Mouse (Mus musculus) forebrain, embryonic 10.5 days (tissue): Measurements from ENCODE around the gene Gstm1. TPM values are rescaled to one million over a fixed set of nuclear protein-coding genes. Genes with fewer than 3 reads are reported as not detected.

Experiments used
- DNase-seq: peaks from one replicate; pipeline ENCODE4 v3.0.0-alpha.2; 2017; ENCODE audit warnings: low spot score; ENCODE audit errors: extremely low spot score
- H3K27ac ChIP-seq: fragments of 300-500 bp; sonication (generic); 2 replicates; pipeline ENCODE4 v1.5.1; 2016; ENCODE audit warnings: mild to moderate bottlenecking
- H3K27me3 ChIP-seq: fragments of 300-500 bp; sonication (generic); 2 replicates; pipeline ENCODE4 v1.6.1; 2016; ENCODE audit warnings: mild to moderate bottlenecking; ENCODE audit not compliant: poor library complexity, severe bottlenecking
- H3K36me3 ChIP-seq: fragments of 300-500 bp; sonication (generic); replicated peaks from 2 replicates; pipeline ENCODE4 v1.6.1; 2016; ENCODE audit warnings: mild to moderate bottlenecking, moderate library complexity
- H3K4me1 ChIP-seq: fragments of 300-500 bp; sonication (generic); 2 replicates; pipeline ENCODE4 v1.6.1; 2016
- H3K4me3 ChIP-seq: fragments of 300-500 bp; sonication (generic); 2 replicates; pipeline ENCODE4 v1.5.1; 2016; ENCODE audit warnings: mild to moderate bottlenecking, moderate library complexity
- H3K9me3 ChIP-seq: fragments of 300-500 bp; sonication (generic); 2 replicates; pipeline ENCODE4 v1.6.1; 2016; ENCODE audit warnings: mild to moderate bottlenecking, moderate library complexity
- WGBS: fragments of 180-500 bp; shearing (Covaris S2); methylation state at CpG from one replicate; pipeline ENCODE4 v1.1.7; 2016; 5-methylcytosine and 5-hydroxymethylcytosine counted together
- polyA plus RNA-seq: library from polyadenylated mRNA; unstranded; fragments of >200 nt; fragmentation: Nextera tagmentation; extraction: Ambion mirVana; gene quantifications from 2 replicates; pipeline ENCODE4 v1.2.1, GENCODE M21; 2016

Gene Gstm1
- 30.4 and 33.4 TPM in 2 replicates for polyA plus RNA-seq

- peak; percentile 94 for DNase-seq
- H3K4me1 ChIP-seq = peaks cover 35% of the 10 kb centered on the region
- WGBS = under 1% methylated on average over 31 of the region's 31 CpGs
Measured at GRCm38 (mm10) chr3:108017473-108018189, at the start of gene Gstm1. TSS of gene Gstm1 (minus strand) at chr3:108017973.

GRCm38 (mm10) chr3:108067370-108067934, 49.7 kb upstream of the Gstm1 start:
- 79% methylated on average over 6 of the region's 6 CpGs for whole genome bisulfite sequencing
- no peak overlapping the region for H3K27ac ChIP-seq
- H3K4me3 ChIP-seq = no peak overlapping the region
- no peaks in the 10 kb centered on the region for H3K9me3 ChIP-seq
- H3K4me1 ChIP-seq = no peaks in the 10 kb centered on the region
- peaks cover 6% of the 10 kb centered on the region; the same call in 1 of the 2 replicates for H3K36me3 ChIP-seq
- no peak for DNase-seq
- H3K27me3 ChIP-seq = no peaks in the 10 kb centered on the region

More at GRCm38 (mm10) chr3:108017473-108018189, at the start of gene Gstm1:
- no peaks in the 10 kb centered on the region for H3K36me3 ChIP-seq
- peak within 1 kb of the TSS; percentile 87 for H3K27ac ChIP-seq
- H3K9me3 ChIP-seq = no peaks in the 10 kb centered on the region
- peak within 1 kb of the TSS; percentile 60 for H3K4me3 ChIP-seq
- peaks cover 6% of the 10 kb centered on the region for H3K27me3 ChIP-seq

GRCm38 (mm10) chr3:108065551-108065950, 47.8 kb upstream of the Gstm1 start:
- no peak overlapping the region for H3K27ac ChIP-seq
- no peaks in the 10 kb centered on the region for H3K4me1 ChIP-seq
- H3K9me3 ChIP-seq = no peaks in the 10 kb centered on the region
- DNase-seq = no peak
- no peak overlapping the region for H3K4me3 ChIP-seq
- 87% methylated on average over 9 of the region's 9 CpGs for WGBS
- H3K36me3 ChIP-seq = no peaks in the 10 kb centered on the region
- no peaks in the 10 kb centered on the region for H3K27me3 ChIP-seq

GRCm38 (mm10) chr3:108064672-108065071, 46.9 kb upstream of the Gstm1 start:
- H3K27ac ChIP-seq = no peak overlapping the region; the same call in 1 of the 2 replicates
- H3K9me3 ChIP-seq = no peaks in the 10 kb centered on the region
- DNase-seq = no peak
- no peak overlapping the region for H3K4me3 ChIP-seq
- WGBS = 85% methylated on average over 4 of the region's 4 CpGs
- no peaks in the 10 kb centered on the region for H3K27me3 ChIP-seq
- no peaks in the 10 kb centered on the region for H3K4me1 ChIP-seq
- H3K36me3 ChIP-seq = no peaks in the 10 kb centered on the region

GRCm38 (mm10) chr3:108062648-108063047, 44.9 kb upstream of the Gstm1 start:
- Histone ChIP-seq H3K27ac (no peak overlapping the region), H3K27me3 (no peaks in the 10 kb centered on the region), H3K9me3 (no peaks in the 10 kb centered on the region), H3K4me1 (no peaks in the 10 kb centered on the region), H3K4me3 (no peak overlapping the region), H3K36me3 (no peaks in the 10 kb centered on the region)
- DNase-seq = no peak
- 83% methylated on average over 8 of the region's 8 CpGs for WGBS

- Histone ChIP-seq H3K27ac (no peak overlapping the region), H3K27me3 (no peaks in the 10 kb centered on the region), H3K4me1 (no peaks in the 10 kb centered on the region), H3K9me3 (no peaks in the 10 kb centered on the region), H3K36me3 (no peaks in the 10 kb centered on the region), H3K4me3 (no peak overlapping the region)
- peak; percentile 58 for DNase-seq
- WGBS = 28% methylated on average over 7 of the region's 7 CpGs
Measured at GRCm38 (mm10) chr3:108061420-108061819, 43.6 kb upstream of the Gstm1 start.

- WGBS = 94% methylated on average over 5 of the region's 5 CpGs
- Histone ChIP-seq H3K4me1 (no peaks in the 10 kb centered on the region), H3K27ac (no peak overlapping the region), H3K4me3 (no peak overlapping the region), H3K36me3 (no peaks in the 10 kb centered on the region), H3K9me3 (no peaks in the 10 kb centered on the region), H3K27me3 (no peaks in the 10 kb centered on the region)
- no peak for DNase-seq
Measured at GRCm38 (mm10) chr3:108050493-108050892, 32.7 kb upstream of the Gstm1 start.

GRCm38 (mm10) chr3:108048306-108048705, 30.5 kb upstream of the Gstm1 start:
- H3K27ac ChIP-seq = no peak overlapping the region
- DNase-seq = no peak
- H3K36me3 ChIP-seq = no peaks in the 10 kb centered on the region
- no peaks in the 10 kb centered on the region for H3K27me3 ChIP-seq
- no peaks in the 10 kb centered on the region for H3K9me3 ChIP-seq
- 87% methylated on average over 3 of the region's 3 CpGs for WGBS
- no peak overlapping the region for H3K4me3 ChIP-seq
- H3K4me1 ChIP-seq = peaks cover 17% of the 10 kb centered on the region

- Histone ChIP-seq H3K9me3 (no peaks in the 10 kb centered on the region), H3K27me3 (no peaks in the 10 kb centered on the region), H3K27ac (no peak overlapping the region), H3K36me3 (no peaks in the 10 kb centered on the region), H3K4me3 (no peak overlapping the region), H3K4me1 (peaks cover 17% of the 10 kb centered on the region)
- DNase-seq = no peak
- 84% methylated on average over 2 of the region's 2 CpGs for WGBS
Measured at GRCm38 (mm10) chr3:108046944-108047655, 29.3 kb upstream of the Gstm1 start.

- H3K27me3 ChIP-seq = no peaks in the 10 kb centered on the region
- WGBS = 7% methylated on average over 29 of the region's 29 CpGs
- peak within 1 kb of the TSS; percentile 79 for H3K27ac ChIP-seq
- peak within 1 kb of the TSS; percentile 62 for H3K4me3 ChIP-seq
- no peaks in the 10 kb centered on the region for H3K9me3 ChIP-seq
- H3K4me1 ChIP-seq = peaks cover 17% of the 10 kb centered on the region
- peak; percentile 79 for DNase-seq
- H3K36me3 ChIP-seq = no peaks in the 10 kb centered on the region
Measured at GRCm38 (mm10) chr3:108044394-108045140, 26.8 kb upstream of the Gstm1 start, which contains the start of gene Gstm4. TSS of gene Gstm4 (minus strand) at chr3:108044894.

- no peaks in the 10 kb centered on the region for H3K9me3 ChIP-seq
- H3K36me3 ChIP-seq = no peaks in the 10 kb centered on the region
- H3K27ac ChIP-seq = no peak overlapping the region
- WGBS = 88% methylated on average over 5 of the region's 5 CpGs
- DNase-seq = no peak
- peaks cover 11% of the 10 kb centered on the region for H3K4me1 ChIP-seq
- H3K4me3 ChIP-seq = no peak overlapping the region
- no peaks in the 10 kb centered on the region; the same call in 1 of the 2 replicates for H3K27me3 ChIP-seq
Measured at GRCm38 (mm10) chr3:108033156-108033555, 15.4 kb upstream of the Gstm1 start.

- Histone ChIP-seq H3K4me1 (peaks cover 11% of the 10 kb centered on the region), H3K27ac (no peak overlapping the region), H3K4me3 (no peak overlapping the region), H3K36me3 (no peaks in the 10 kb centered on the region), H3K27me3 (no peaks in the 10 kb centered on the region; the same call in 1 of the 2 replicates), H3K9me3 (no peaks in the 10 kb centered on the region)
- no peak for DNase-seq
Measured at GRCm38 (mm10) chr3:108032113-108032512, 14.3 kb upstream of the Gstm1 start.
